Mouse (Mus musculus) CD4-positive helper T cell, adult 2 months (primary cell): ENCODE results near the gene Zfp523.

Experiments used
- DNase-seq: peaks from one replicate; pipeline ENCODE4 v3.0.0-alpha.2; 2012; ENCODE audit warnings: low read depth, missing footprints, low spot score

Gene Zfp523

GRCm38 (mm10) chr17:28160361-28160760 lies 16.6 kb upstream of the Zfp523 start:
- DNase-seq: no peak

- DNase-seq: no peak
Measured at GRCm38 (mm10) chr17:28161310-28161881, 15.5 kb upstream of the Zfp523 start.

GRCm38 (mm10) chr17:28163666-28164065 lies 13.3 kb upstream of the Zfp523 start:
- peak; percentile 73 for DNase-seq

GRCm38 (mm10) chr17:28170460-28171305 lies 6.2 kb upstream of the Zfp523 start:
- no peak for DNase-seq

- DNase-seq: no peak
Measured at GRCm38 (mm10) chr17:28172690-28173089, 4.2 kb upstream of the Zfp523 start.

- DNase-seq: peak; percentile 36
Measured at GRCm38 (mm10) chr17:28177540-28178046, 664 bp downstream of the Zfp523 start.

GRCm38 (mm10) chr17:28180331-28180730 lies 3.4 kb downstream of the Zfp523 start:
- no peak for DNase-seq

GRCm38 (mm10) chr17:28180783-28181544 lies 4.0 kb downstream of the Zfp523 start:
- DNase-seq: no peak

GRCm38 (mm10) chr17:28184971-28185638 lies 8.2 kb downstream of the Zfp523 start:
- peak; percentile 33 for DNase-seq

- no peak for DNase-seq
Measured at GRCm38 (mm10) chr17:28188313-28188712, 11.4 kb downstream of the Zfp523 start.

GRCm38 (mm10) chr17:28192754-28193153 lies 15.8 kb downstream of the Zfp523 start:
- no peak for DNase-seq

GRCm38 (mm10) chr17:28193559-28193958 lies 16.6 kb downstream of the Zfp523 start:
- DNase-seq: peak; percentile 39

GRCm38 (mm10) chr17:28195033-28195432 lies 18.1 kb downstream of the Zfp523 start:
- no peak for DNase-seq

- no peak for DNase-seq
Measured at GRCm38 (mm10) chr17:28197646-28198045, 20.7 kb downstream of the Zfp523 start.

GRCm38 (mm10) chr17:28201982-28202381 lies 25.1 kb downstream of the Zfp523 start:
- DNase-seq: no peak

GRCm38 (mm10) chr17:28204052-28204720 lies 27.3 kb downstream of the Zfp523 start:
- DNase-seq: peak; percentile 81

GRCm38 (mm10) chr17:28205443-28205842 lies 28.5 kb downstream of the Zfp523 start:
- no peak for DNase-seq

- no peak for DNase-seq
Measured at GRCm38 (mm10) chr17:28207092-28207491, 30.2 kb downstream of the Zfp523 start.

- peak; percentile 93 for DNase-seq
Measured at GRCm38 (mm10) chr17:28207591-28208313, 30.8 kb downstream of the Zfp523 start, which contains the start of gene Def6. Gene Def6, plus strand, starts transcription at chr17:28207778.

- DNase-seq: no peak
Measured at GRCm38 (mm10) chr17:28208314-28208612, 31.3 kb downstream of the Zfp523 start.
